In genomic region chrX:101772035-101772434, GRCm38 (mm10) we compare ENCODE assay signal across 9 mouse cellular contexts. TPM values are rescaled to one million over a fixed set of nuclear protein-coding genes. Genes with fewer than 3 reads are reported as not detected.
A peak's percentile ranks its signal among the peaks of the same experiment; 100 is the strongest.
DNase-seq lines count a peak whose midpoint lies in the region.
"Had no signal": no experiment of that assay in that cellular context is flagged by ENCODE, and none has a peak within 500 bp of the region (broad histone marks: within the 10 kb centered on the region; RNA-seq: fewer than 3 reads in every experiment).

No protein-coding gene starts in this region.

- no peaks in the 10 kb centered on the region for H3K36me3 ChIP-seq in embryonic facial prominence, embryonic 10.5 days (replicated peaks)
- H3K36me3 ChIP-seq: liver, embryonic 15.5 days had no signal

- 42% methylated on average over 5 of the region's 5 CpGs for WGBS in embryonic facial prominence, embryonic 10.5 days

- peak; percentile 34 for DNase-seq in gastrocnemius, adult 18-20 months (ENCODE audit: low spot score)
- no peak for DNase-seq in gastrocnemius, postnatal 25 days
- DNase-seq in A20 (ENCODE audit: low read depth, low spot score) (peak; percentile 65), adipocyte (ENCODE audit: low spot score) (peak; percentile 63)
- peak; percentile 42 for DNase-seq in embryonic facial prominence, embryonic 10.5 days (ENCODE audit: low spot score)
- peak; percentile 15 to 50 for DNase-seq in layer of hippocampus, adult 8-10 months (ENCODE audit: low spot score in 2 of 2)
- peak; percentile 56 for DNase-seq in mesoderm, embryonic 11.5 days (ENCODE audit: low read depth, low spot score)
- peak; percentile 63 for DNase-seq in testis, postnatal 10 days (ENCODE audit: low spot score)

- peaks cover 78% of the 10 kb centered on the region for H3K27me3 ChIP-seq in embryonic facial prominence, embryonic 10.5 days (replicated peaks; ENCODE audit: low read depth, poor library complexity, severe bottlenecking)

- no peak overlapping the region for H3K4me3 ChIP-seq in embryonic facial prominence, embryonic 10.5 days
- H3K4me3 ChIP-seq: liver, embryonic 15.5 days had no signal

- no peak overlapping the region for H3K27ac ChIP-seq in embryonic facial prominence, embryonic 10.5 days (replicated peaks)
- H3K27ac ChIP-seq: liver, embryonic 15.5 days had no signal

- no peaks in the 10 kb centered on the region for H3K9me3 ChIP-seq in embryonic facial prominence, embryonic 10.5 days
- H3K9me3 ChIP-seq: liver, embryonic 15.5 days had no signal

- H3K4me1 ChIP-seq in embryonic facial prominence, embryonic 10.5 days = no peaks in the 10 kb centered on the region
- H3K4me1 ChIP-seq: liver, embryonic 15.5 days had no signal

RNA-seq across cellular contexts. Expression of gene Gm4779, which starts 22.2 kb away (rescaled TPM):
- not detected for total RNA-seq in gastrocnemius, adult 18-20 months (2021)
- total RNA-seq in gastrocnemius, postnatal 25 days (2021) = not detected
- polyA plus RNA-seq in embryonic facial prominence, embryonic 10.5 days (2016; fragmentation: Nextera tagmentation; extraction: Ambion mirVana) = 0.24 TPM in 1 of 2 replicates, not detected in the other
- under 1 TPM in 3 of 4 experiments, not detected in 1; 0.27 to 0.99 (median 0.74) TPM for total RNA-seq in layer of hippocampus, adult 8-10 months (2022)

RNA-seq across cellular contexts. Expression of gene 8030474K03Rik, which starts 22.4 kb away (rescaled TPM):
- not detected for total RNA-seq in gastrocnemius, adult 18-20 months (2021)
- total RNA-seq in gastrocnemius, postnatal 25 days (2021) = not detected
- polyA plus RNA-seq in embryonic facial prominence, embryonic 10.5 days (2016; fragmentation: Nextera tagmentation; extraction: Ambion mirVana) = not detected in 2 replicates
- not detected for total RNA-seq in layer of hippocampus, adult 8-10 months (2022)

RNA-seq across cellular contexts. Expression of gene Cxcr3, which starts 38.0 kb away (rescaled TPM):
- under 1 TPM in 1 of 2 experiments, not detected in 1; 0.12 TPM for total RNA-seq in gastrocnemius, adult 18-20 months (2021)
- total RNA-seq in gastrocnemius, postnatal 25 days (2021) = under 1 TPM in 1 of 2 experiments, not detected in 1; 0.16 TPM
- polyA plus RNA-seq in embryonic facial prominence, embryonic 10.5 days (2016; fragmentation: Nextera tagmentation; extraction: Ambion mirVana) = 0.11 and 0.14 TPM in 2 replicates
- under 1 TPM in 1 of 4 experiments, not detected in 3; 0.32 TPM for total RNA-seq in layer of hippocampus, adult 8-10 months (2022)
